ENCODE assay signal across 9 mouse cellular contexts in genomic region chr5:35313826-35314586, GRCm38 (mm10). TPM values are rescaled to one million over a fixed set of nuclear protein-coding genes. Genes with fewer than 3 reads are reported as not detected.
A peak's percentile ranks its signal among the peaks of the same experiment; 100 is the strongest.
DNase-seq lines count a peak whose midpoint lies in the region; ATAC-seq and TF ChIP-seq lines count a peak whose summit lies in the region.
"Had no signal": no experiment of that assay in that cellular context is flagged by ENCODE, and none has a peak within 500 bp of the region (broad histone marks: within the 10 kb centered on the region; RNA-seq: fewer than 3 reads in every experiment).

No protein-coding gene starts in this region.

- H3K4me2 ChIP-seq in embryonic facial prominence, embryonic 11.5 days (ENCODE audit: low read depth, low read length): peak overlapping the region; percentile 35
- peak overlapping the region; percentile 42 for H3K4me2 ChIP-seq in intestine, embryonic 15.5 days (replicated peaks)
- H3K4me2 ChIP-seq in limb, embryonic 14.5 days (replicated peaks; ENCODE audit: low read depth, low read length, severe bottlenecking): peak overlapping the region; percentile 16; the same call in 1 of the 2 replicates

- no peak overlapping the region for H3K4me3 ChIP-seq in embryonic facial prominence, embryonic 11.5 days (ENCODE audit: low read depth, low read length)
- H3K4me3 ChIP-seq in intestine, embryonic 15.5 days (replicated peaks): no peak overlapping the region
- peak overlapping the region; percentile 10; the same call in 1 of the 2 replicates for H3K4me3 ChIP-seq in limb, embryonic 14.5 days (replicated peaks; ENCODE audit: low read length)

- peak overlapping the region; percentile 22; the same call in 1 of the 2 replicates for H3K9ac ChIP-seq in embryonic facial prominence, embryonic 11.5 days (replicated peaks; ENCODE audit: low read length)
- no peak overlapping the region for H3K9ac ChIP-seq in intestine, embryonic 15.5 days
- no peak overlapping the region for H3K9ac ChIP-seq in limb, embryonic 14.5 days (ENCODE audit: low read depth, low read length, severe bottlenecking)

- H3K4me1 ChIP-seq in embryonic facial prominence, embryonic 11.5 days (ENCODE audit: control insufficient read depth, insufficient read depth, low read length): no peaks in the 10 kb centered on the region; the same call in 1 of the 2 replicates
- no peaks in the 10 kb centered on the region for H3K4me1 ChIP-seq in intestine, embryonic 15.5 days (replicated peaks)
- H3K4me1 ChIP-seq in limb, embryonic 14.5 days (ENCODE audit: control insufficient read depth, insufficient read depth, low read length): no peaks in the 10 kb centered on the region

- no peak overlapping the region for H3K27ac ChIP-seq in embryonic facial prominence, embryonic 11.5 days (replicated peaks; ENCODE audit: low read depth, low read length)
- H3K27ac ChIP-seq in intestine, embryonic 15.5 days: no peak overlapping the region
- H3K27ac ChIP-seq in limb, embryonic 14.5 days (replicated peaks; ENCODE audit: low read depth, low read length): no peak overlapping the region

- peak; percentile 25 to 26 for DNase-seq in spleen, postnatal 36 days (ENCODE audit: low spot score in 2 of 2)
- no peak for DNase-seq in spleen, adult 12 weeks (ENCODE audit: low spot score)
- no peak for DNase-seq in embryonic facial prominence, embryonic 11.5 days (ENCODE audit: low spot score)
- DNase-seq in limb, embryonic 14.5 days (ENCODE audit: low spot score): no peak
- DNase-seq in right cerebral cortex, postnatal 25 days: peak; percentile 53
- no peak for DNase-seq in urinary bladder, postnatal 25 days (ENCODE audit: low spot score)
- no peak for DNase-seq in adrenal gland, adult 2 months

- 20% methylated on average over 18 of the region's 18 CpGs for WGBS in embryonic facial prominence, embryonic 11.5 days
- 19% methylated on average over 18 of the region's 18 CpGs for WGBS in intestine, embryonic 15.5 days
- 24% methylated on average over 18 of the region's 18 CpGs for WGBS in limb, embryonic 14.5 days

- H3K27me3 ChIP-seq in embryonic facial prominence, embryonic 11.5 days (ENCODE audit: control insufficient read depth, insufficient read depth, low read length): peaks cover 12% of the 10 kb centered on the region
- peaks cover 35% of the 10 kb centered on the region for H3K27me3 ChIP-seq in intestine, embryonic 15.5 days (replicated peaks)
- peaks cover 26% of the 10 kb centered on the region for H3K27me3 ChIP-seq in limb, embryonic 14.5 days (ENCODE audit: control insufficient read depth, insufficient read depth, low read length)

- H3K9me3 ChIP-seq in embryonic facial prominence, embryonic 11.5 days (replicated peaks; ENCODE audit: control insufficient read depth, low read length): no peaks in the 10 kb centered on the region
- no peaks in the 10 kb centered on the region for H3K9me3 ChIP-seq in intestine, embryonic 15.5 days
- no peaks in the 10 kb centered on the region for H3K9me3 ChIP-seq in limb, embryonic 14.5 days (ENCODE audit: control insufficient read depth, low read length)

- H3K36me3 ChIP-seq in embryonic facial prominence, embryonic 11.5 days (replicated peaks; ENCODE audit: control insufficient read depth, insufficient read depth, low read depth, low read length): no peaks in the 10 kb centered on the region
- H3K36me3 ChIP-seq in intestine, embryonic 15.5 days: no peaks in the 10 kb centered on the region
- H3K36me3 ChIP-seq in limb, embryonic 14.5 days (ENCODE audit: control insufficient read depth, insufficient read depth, low read length): no peaks in the 10 kb centered on the region

- TF ChIP-seq POLR2A in limb, embryonic 14.5 days (IDR thresholded peaks at IDR 0.05; ENCODE audit: borderline replicate concordance, extremely low read depth, insufficient read depth, insufficient read length): no peak

- 0 out of 2 replicates have a peak, but pooled peaks have one; percentile 21 for ATAC-seq in embryonic facial prominence, embryonic 11.5 days (replicated peaks; ENCODE audit: insufficient number of reproducible peaks, low FRiP score, low TSS enrichment, low read depth)
- no peak for ATAC-seq in intestine, embryonic 15.5 days
- ATAC-seq in limb, embryonic 14.5 days (ENCODE audit: low FRiP score, low read depth): no peak

RNA-seq across cellular contexts. Expression of gene Adra2c, which starts 35.9 kb away (rescaled TPM):
- 0.11 and 0.31 TPM in 2 replicates for polyA plus RNA-seq in embryonic facial prominence, embryonic 11.5 days (2014; fragmentation: Nextera tagmentation; extraction: Ambion mirVana)
- 0.05 and 0.08 TPM in 2 replicates for polyA plus RNA-seq in intestine, embryonic 15.5 days (2015; fragmentation: Nextera tagmentation; extraction: Ambion mirVana)
- 0.10 and 0.13 TPM in 2 replicates for polyA plus RNA-seq in limb, embryonic 14.5 days (2012; rRNA removed)
- polyA plus RNA-seq in limb, embryonic 14.5 days (2014; fragmentation: Nextera tagmentation; extraction: Ambion mirVana): 0.10 and 0.15 TPM in 2 replicates
- 1 to 10 TPM in 1 of 2 experiments, under 1 TPM in 1; 0.40 to 1.0 TPM for total RNA-seq in adrenal gland, adult 2 months (2021)
- polyA plus RNA-seq in adrenal gland, adult 2 months (2012; rRNA removed): 1.5 and 3.3 TPM in 2 replicates
- total RNA-seq: common myeloid progenitor, adult 5-6 weeks had no signal

Comparison
In these comparisons a context has a peak if more than half of its experiments do, and no peak if none do; other contexts are left out.
1. DNase-seq: peak in spleen, postnatal 36 days (2 of 2) and right cerebral cortex, postnatal 25 days (single experiment); none in spleen, adult 12 weeks (single experiment), embryonic facial prominence, embryonic 11.5 days (single experiment), limb, embryonic 14.5 days (single experiment), urinary bladder, postnatal 25 days (single experiment) and adrenal gland, adult 2 months (single experiment).
2. Peak in every context shown above with its lines, with median percentiles within 50 percentile points of each other: H3K4me2 ChIP-seq.